Mouse (Mus musculus) CH12.LX (cell line): ENCODE results near the gene Cdk17. TPM values are rescaled to one million over a fixed set of nuclear protein-coding genes. Genes with fewer than 3 reads are reported as not detected.

ENCODE experiments used
- DNase-seq: peaks from one replicate; pipeline ENCODE4 v3.0.0-alpha.2; 2013; ENCODE audit errors: extremely low read depth
- H3K27ac ChIP-seq: 2 replicates; pipeline ENCODE4 v1.5.1; 2012; ENCODE audit warnings: low read depth, mild to moderate bottlenecking, control low read depth, moderate library complexity; ENCODE audit not compliant: insufficient read depth
- H3K27me3 ChIP-seq: replicated peaks from 2 replicates; pipeline ENCODE3; 2012; ENCODE audit warnings: inconsistent platforms
- H3K36me3 ChIP-seq, 2 experiments: replicated peaks in 1 of 2; 2 replicates each; pipeline versions ENCODE3 to v1.6.1; 2012; ENCODE audit warnings: inconsistent platforms in 1 of 2, low read length in 1 of 2, mild to moderate bottlenecking in 1 of 2, mixed read lengths in 1 of 2, moderate library complexity in 1 of 2; ENCODE audit not compliant: control insufficient read depth in 1 of 2, insufficient read depth in 1 of 2
- H3K4me1 ChIP-seq, 2 experiments: 2 replicates each; pipeline ENCODE4 v1.6.1; 2012; ENCODE audit warnings: inconsistent platforms in 1 of 2, moderate library complexity in 1 of 2; ENCODE audit not compliant: insufficient read depth in 2 of 2, control insufficient read depth in 1 of 2
- H3K4me2 ChIP-seq: 2 replicates; pipeline ENCODE4 v1.6.1; 2012; ENCODE audit warnings: low read depth, mild to moderate bottlenecking, control low read depth; ENCODE audit not compliant: poor library complexity, insufficient read depth, severe bottlenecking
- H3K4me3 ChIP-seq, 3 experiments: fragments of 150-350 bp in 1 of 3; sonication (generic) in 1 of 3; replicated peaks in 1 of 3; 2 replicates each; pipeline versions ENCODE3 to v1.5.1; 2011 to 2012; ENCODE audit warnings: low read depth in 2 of 3, low read length in 2 of 3, mild to moderate bottlenecking in 2 of 3, moderate library complexity in 2 of 3, control low read depth in 1 of 3, improper control_type of control experiment in 1 of 3, inconsistent platforms in 1 of 3, mixed read lengths in 1 of 3; ENCODE audit not compliant: poor library complexity in 1 of 3
- H3K79me2 ChIP-seq: replicated peaks from 2 replicates; pipeline ENCODE4 v1.6.1; 2012; ENCODE audit warnings: mild to moderate bottlenecking, moderate library complexity; ENCODE audit not compliant: control insufficient read depth, poor library complexity, insufficient read depth, severe bottlenecking; ENCODE audit errors: extremely low read depth
- H3K9ac ChIP-seq: 2 replicates; pipeline ENCODE4 v1.6.1; 2012; ENCODE audit warnings: low read depth, mild to moderate bottlenecking, control low read depth, moderate library complexity; ENCODE audit not compliant: insufficient read depth
- H3K9me3 ChIP-seq: replicated peaks from 2 replicates; pipeline ENCODE3; 2012; ENCODE audit warnings: low read length, inconsistent platforms, mixed read lengths
- BHLHE40 ChIP-seq: IDR thresholded peaks from 2 replicates; pipeline ENCODE4 v1.6.1; 2011; ENCODE audit warnings: mild to moderate bottlenecking, low read depth, low read length, improper control_type of control experiment
- CHD1 ChIP-seq: IDR thresholded peaks from 2 replicates; pipeline ENCODE4 v1.6.1; 2012; ENCODE audit warnings: low read depth, low read length, improper control_type of control experiment, inconsistent platforms
- CTCF ChIP-seq, 2 experiments: IDR thresholded peaks in 1 of 2; conservative IDR thresholded peaks in 1 of 2; 2 replicates each; pipeline ENCODE4 v1.5.1; 2011 to 2012; ENCODE audit warnings: low read depth in 2 of 2, low read length in 2 of 2, improper control_type of control experiment in 1 of 2, inconsistent platforms in 1 of 2, mild to moderate bottlenecking in 1 of 2, moderate library complexity in 1 of 2
- ELF1 ChIP-seq: IDR thresholded peaks from 2 replicates; pipeline ENCODE4 v1.6.1; 2014; ENCODE audit warnings: low read depth, mild to moderate bottlenecking, inconsistent platforms, low read length, improper control_type of control experiment
- EP300 ChIP-seq: IDR thresholded peaks from 2 replicates; pipeline ENCODE4 v1.6.1; 2011; ENCODE audit warnings: low read length, improper control_type of control experiment
- GABPA ChIP-seq: IDR thresholded peaks from 2 replicates; pipeline ENCODE4 v1.6.1; 2012; ENCODE audit warnings: low read depth, low read length, improper control_type of control experiment, inconsistent platforms; ENCODE audit not compliant: insufficient replicate concordance
- HCFC1 ChIP-seq: IDR thresholded peaks from 2 replicates; pipeline ENCODE4 v1.6.1; 2012; ENCODE audit warnings: low read depth, mild to moderate bottlenecking, inconsistent platforms, low read length, improper control_type of control experiment
- IRF4 ChIP-seq: IDR thresholded peaks from 2 replicates; pipeline ENCODE4 v1.6.1; 2014; ENCODE audit warnings: low read depth, mild to moderate bottlenecking, inconsistent platforms, low read length, improper control_type of control experiment
- KAT2A ChIP-seq: IDR thresholded peaks from 2 replicates; pipeline ENCODE4 v1.6.1; 2012; ENCODE audit warnings: low read length, improper control_type of control experiment, inconsistent platforms; ENCODE audit not compliant: insufficient replicate concordance
- MAX ChIP-seq: IDR thresholded peaks from 2 replicates; pipeline ENCODE4 v1.6.1; 2011; ENCODE audit warnings: low read length, improper control_type of control experiment
- MAZ ChIP-seq: IDR thresholded peaks from 2 replicates; pipeline ENCODE4 v1.6.1; 2012; ENCODE audit warnings: low read depth, mild to moderate bottlenecking, inconsistent platforms, low read length, improper control_type of control experiment, moderate library complexity
- MEF2A ChIP-seq: IDR thresholded peaks from 2 replicates; pipeline ENCODE4 v1.6.1; 2014; ENCODE audit warnings: low read depth, mild to moderate bottlenecking, inconsistent platforms, low read length, improper control_type of control experiment, borderline replicate concordance
- MYC ChIP-seq: IDR thresholded peaks from 2 replicates; pipeline ENCODE4 v1.6.1; 2011; ENCODE audit warnings: low read depth, mild to moderate bottlenecking, improper control_type of control experiment, low read length
- NELFE ChIP-seq: IDR thresholded peaks from 2 replicates; pipeline ENCODE4 v1.6.1; 2011; ENCODE audit warnings: low read depth, low read length, improper control_type of control experiment
- PAX5 ChIP-seq: IDR thresholded peaks from 2 replicates; pipeline ENCODE4 v1.6.1; 2012; ENCODE audit warnings: low read length, inconsistent platforms, mixed read lengths
- POLR2AphosphoS2 ChIP-seq: IDR thresholded peaks from 2 replicates; pipeline ENCODE4 v1.6.1; 2011; ENCODE audit warnings: low read depth, low read length, improper control_type of control experiment
- RAD21 ChIP-seq: IDR thresholded peaks from 2 replicates; pipeline ENCODE4 v1.6.1; 2011; ENCODE audit warnings: low read depth, mild to moderate bottlenecking, low read length, improper control_type of control experiment, moderate library complexity
- SMC3 ChIP-seq: IDR thresholded peaks from 2 replicates; pipeline ENCODE4 v1.6.1; 2011; ENCODE audit warnings: low read depth, low read length, improper control_type of control experiment
- TBP ChIP-seq: conservative IDR thresholded peaks from 2 replicates; pipeline ENCODE4 v1.6.1; 2011; ENCODE audit warnings: low read depth, low read length, improper control_type of control experiment
- TCF12 ChIP-seq: IDR thresholded peaks from 2 replicates; pipeline ENCODE4 v1.6.1; 2014; ENCODE audit warnings: low read depth, mild to moderate bottlenecking, inconsistent platforms, low read length, improper control_type of control experiment
- dilution Hi-C: fragments of 300-500 bp; cut with MboI; formaldehyde crosslinking; loops from 2 replicates; pipeline ENCODE4 v1.14.3; 2020; ENCODE audit warnings: low sequenced_read_pairs; ENCODE audit not compliant: extremely low pct_unique_long_range_greater_than_20kb, extremely low pct_ligation_motif_present
- in situ Hi-C: fragments of 300-500 bp; cut with MboI; formaldehyde crosslinking; loops from 3 replicates; pipeline ENCODE4 v1.14.3; 2019; ENCODE audit warnings: low sequenced_read_pairs, low pct_ligation_motif_present, low pct_unique_long_range_greater_than_20kb, mixed read lengths
- polyA plus RNA-seq: library from polyadenylated mRNA; unstranded; fragments of >175 nt; gene quantifications from 2 replicates; pipeline ENCODE4 v1.2.1, GENCODE M21; 2012; ENCODE audit warnings: low read depth; ENCODE audit not compliant: insufficient read length
- total RNA-seq, 2 experiments: library from RNA; depleted of rRNA; stranded (reverse); fragments of 300-350 nt in 1 of 2; fragments of >200 nt in 1 of 2; gene quantifications; 2 replicates each; pipeline ENCODE4 v1.2.3; 2012 to 2014

Cdk17 gene
- total and polyA plus RNA-seq, 3 experiments, result 23.4 to 51.3 (median 28.5) TPM

DNA sequence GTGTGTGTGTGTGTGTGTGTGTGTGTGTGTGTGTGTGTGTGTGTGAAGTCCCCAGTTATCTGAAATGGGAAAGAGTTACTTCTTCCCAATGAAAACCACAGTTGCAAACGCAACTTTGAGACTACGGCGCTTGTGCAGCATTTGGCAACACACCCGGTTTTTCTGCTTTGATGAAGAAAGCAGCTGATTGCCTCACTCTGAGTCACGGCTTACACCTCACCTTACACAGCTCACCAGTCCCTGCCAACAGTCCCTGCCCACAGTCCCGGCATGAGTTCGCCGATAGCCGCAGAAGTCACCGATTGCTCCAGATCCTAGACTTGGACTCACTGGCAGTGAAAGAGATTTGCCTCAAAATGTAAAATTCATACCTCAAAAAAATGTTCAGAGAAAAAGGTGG, 15.6 kb upstream of the Cdk17 start:
- no peak overlapping the region for H3K9ac ChIP-seq
- in situ Hi-C loops, result no loop called here
- no peak overlapping the region for H3K27ac ChIP-seq

DNA sequence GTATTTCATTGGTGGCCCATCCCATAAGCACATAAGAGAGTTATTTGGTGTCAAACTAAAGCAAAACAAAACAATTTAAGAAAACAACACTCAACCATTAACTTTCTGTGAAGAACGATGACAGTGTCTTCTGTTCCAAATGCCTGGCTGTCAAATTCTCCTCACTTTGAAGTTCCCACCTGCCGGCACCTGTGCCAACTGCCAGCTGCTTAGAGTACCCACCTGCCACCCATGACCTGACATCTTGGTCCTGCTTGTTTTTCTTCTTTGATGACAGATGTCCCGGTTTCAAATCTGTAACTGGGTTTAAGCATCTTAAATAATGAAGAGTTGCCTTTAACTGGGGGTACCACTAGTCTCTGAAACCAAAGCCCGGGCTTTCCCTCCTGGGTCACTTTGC, 14.1 kb upstream of the Cdk17 start:
- H3K4me1 ChIP-seq, result no peaks in the 10 kb centered on the region
- H3K9me3 ChIP-seq, result no peaks in the 10 kb centered on the region
- no peak overlapping the region for H3K27ac ChIP-seq
- in situ Hi-C loops (no loop called here), dilution Hi-C loops (no loop called here)
- no peak overlapping the region for H3K9ac ChIP-seq
- H3K4me2 ChIP-seq, result no peak overlapping the region
- no peaks in the 10 kb centered on the region for H3K36me3 ChIP-seq
- no peak for TF ChIP-seq TCF12
- no peak for TF ChIP-seq BHLHE40
- TF ChIP-seq IRF4, result no peak
- TF ChIP-seq MEF2A, result no peak
- TF ChIP-seq KAT2A, result no peak
- no peak for TF ChIP-seq MAX
- no peak for DNase-seq
- H3K4me3 ChIP-seq, result no peak overlapping the region
- peaks cover 3% of the 10 kb centered on the region for H3K27me3 ChIP-seq
- H3K79me2 ChIP-seq, result no peaks in the 10 kb centered on the region

More for the DNA sequence above, 15.6 kb upstream of the Cdk17 start:
- no peak for DNase-seq
- TF ChIP-seq EP300 (no peak), TBP (no peak), HCFC1 (no peak), IRF4 (no peak), GABPA (no peak), CHD1 (no peak), RAD21 (no peak)
- dilution Hi-C loops, result no loop called here
- Histone ChIP-seq H3K4me3 (no peak overlapping the region), H3K9me3 (no peaks in the 10 kb centered on the region), H3K79me2 (no peaks in the 10 kb centered on the region), H3K27me3 (peaks cover 3% of the 10 kb centered on the region), H3K36me3 (no peaks in the 10 kb centered on the region), H3K4me2 (no peak overlapping the region), H3K4me1 (no peaks in the 10 kb centered on the region)

DNA sequence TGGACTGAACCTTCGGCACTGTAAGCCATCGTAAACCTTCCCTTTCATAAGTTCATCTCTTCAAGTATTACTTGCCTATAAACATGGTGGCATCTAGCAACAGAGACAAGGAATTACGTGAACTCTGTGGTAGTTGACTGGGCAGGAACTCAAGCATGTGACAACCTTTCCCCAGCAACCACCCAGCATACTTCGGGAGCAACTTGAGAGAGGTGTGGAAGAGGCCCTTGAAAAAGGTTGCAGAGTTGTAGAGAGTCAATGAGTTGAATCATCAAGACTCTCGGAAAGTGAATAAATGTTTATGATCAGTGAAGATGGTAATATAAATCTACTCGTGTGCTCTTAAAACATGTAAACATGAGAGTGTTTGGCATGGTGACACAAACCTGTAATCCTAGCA, 13.0 kb upstream of the Cdk17 start:
- no peak overlapping the region for H3K9ac ChIP-seq
- DNase-seq, result no peak
- dilution Hi-C loops, result no loop called here
- no peaks in the 10 kb centered on the region for H3K36me3 ChIP-seq
- H3K79me2 ChIP-seq, result no peaks in the 10 kb centered on the region
- peaks cover 3% of the 10 kb centered on the region for H3K27me3 ChIP-seq
- H3K4me3 ChIP-seq, result no peak overlapping the region
- H3K4me2 ChIP-seq, result no peak overlapping the region
- no peak for TF ChIP-seq POLR2AphosphoS2
- no peak for TF ChIP-seq CTCF (conservative IDR thresholded peaks at IDR 0.05 in 1 of 2, IDR thresholded peaks at IDR 0.05 in 1 of 2; ENCODE audit: low read depth in 2 of 2, low read length in 2 of 2)
- no peak for TF ChIP-seq ELF1
- TF ChIP-seq BHLHE40, result no peak
- no peak for TF ChIP-seq EP300
- TF ChIP-seq NELFE, result no peak
- TF ChIP-seq MAZ, result no peak
- TF ChIP-seq SMC3, result no peak
- no peak for TF ChIP-seq PAX5
- TF ChIP-seq MYC, result no peak
- no peak for TF ChIP-seq TCF12
- H3K27ac ChIP-seq, result no peak overlapping the region
- H3K4me1 ChIP-seq, result no peaks in the 10 kb centered on the region
- in situ Hi-C loops, result no loop called here
- H3K9me3 ChIP-seq, result no peaks in the 10 kb centered on the region
